Mouse (Mus musculus) heart, postnatal 36 days (tissue): ENCODE data around the gene Ikzf3. TPM values are rescaled to one million over a fixed set of nuclear protein-coding genes. Genes with fewer than 3 reads are reported as not detected.

Experiments
- DNase-seq, 2 experiments: peaks; one replicate each; pipeline ENCODE4 v3.0.0; 2021 to 2022
- intact Hi-C: fragments of 180-260 bp; cut with DNase I; formaldehyde crosslinking; loops from one replicate; pipeline ENCODE4 v1.15.1; 2025
- total RNA-seq, 2 experiments: library from RNA; stranded (reverse); gene quantifications; 2 replicates each; pipeline ENCODE4 v1.2.3; 2021

Gene Ikzf3
- total RNA-seq, 2 experiments from 2014 or later, result 0.44 to 0.84 TPM

- intact Hi-C loops, result loop anchor here (5.0 kb wide), 1 partner anchor 132 kb away; the partner anchor contains the start of gene Ormdl3
- DNase-seq, result no peak
Observed at GRCm38 (mm10) chr11:98455484-98455883, 90.3 kb downstream of the Ikzf3 start.

- peak in 1 of 2 experiments; percentile 16 for DNase-seq
- intact Hi-C loops, result no loop called here
Observed at GRCm38 (mm10) chr11:98449921-98450771, 95.7 kb downstream of the Ikzf3 start.

DNA sequence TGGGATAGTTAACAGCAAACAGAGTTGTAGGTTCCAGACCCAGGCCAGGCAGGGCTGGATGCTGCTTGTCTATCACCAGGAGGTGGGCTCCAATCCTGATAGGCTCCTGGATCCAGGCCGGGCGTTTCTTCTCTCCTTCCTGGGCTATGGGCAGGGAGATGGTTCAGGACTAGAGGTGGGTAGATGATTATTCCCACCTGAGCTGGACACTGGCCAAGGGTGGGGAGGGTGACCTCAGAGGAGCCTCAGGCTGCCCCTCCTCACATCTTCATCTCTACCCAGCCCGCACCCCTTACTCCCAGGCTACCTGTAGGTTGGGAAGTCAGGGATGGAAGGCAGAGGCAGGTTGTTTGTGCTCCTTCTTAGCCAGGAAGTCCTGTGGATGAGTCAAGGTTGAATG, 96.4 kb downstream of the Ikzf3 start:
- intact Hi-C loops, result no loop called here
- DNase-seq, result no peak

DNA sequence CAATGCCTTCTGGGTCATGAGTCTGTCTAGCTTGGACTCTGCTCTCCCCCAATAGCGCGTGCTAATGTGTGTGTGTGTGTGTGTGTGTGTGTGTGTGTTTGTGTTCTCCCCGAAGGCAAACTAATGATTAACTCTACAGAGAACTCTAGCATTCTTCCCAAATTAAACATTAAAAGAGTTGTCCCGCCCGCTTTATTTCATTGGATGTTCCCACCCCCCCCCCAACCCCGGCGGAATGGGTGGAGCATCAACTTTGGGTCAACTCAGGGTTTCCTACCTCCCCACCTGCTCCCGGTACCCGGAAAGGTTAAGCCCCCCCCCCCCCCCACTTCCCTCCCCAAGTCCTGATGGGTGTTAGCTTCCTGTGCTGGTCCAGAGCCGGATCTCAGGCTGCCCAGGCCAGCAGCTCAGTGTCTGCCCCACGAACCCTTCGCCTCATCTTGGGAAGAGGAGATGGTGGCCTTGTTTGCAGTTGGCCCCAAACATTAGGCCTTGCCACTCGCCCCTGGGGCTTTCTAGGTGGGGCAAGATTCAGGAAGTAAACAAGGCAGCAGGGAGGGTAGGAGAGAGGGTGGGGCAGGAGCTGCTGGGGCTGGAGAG, 97.5 kb downstream of the Ikzf3 start:
- intact Hi-C loops, result no loop called here
- no peak for DNase-seq

- intact Hi-C loops, result no loop called here
- DNase-seq, result no peak
Observed at GRCm38 (mm10) chr11:98447475-98447834, 98.4 kb downstream of the Ikzf3 start.

GRCm38 (mm10) chr11:98446562-98447474, 99.0 kb downstream of the Ikzf3 start:
- DNase-seq, result no peak
- intact Hi-C loops, result no loop called here

GRCm38 (mm10) chr11:98446213-98446561, 99.6 kb downstream of the Ikzf3 start, which contains the start of gene Grb7:
TSS of gene Grb7 (plus strand) at chr11:98446394.
- DNase-seq, result no peak
- intact Hi-C loops, result no loop called here

DNA sequence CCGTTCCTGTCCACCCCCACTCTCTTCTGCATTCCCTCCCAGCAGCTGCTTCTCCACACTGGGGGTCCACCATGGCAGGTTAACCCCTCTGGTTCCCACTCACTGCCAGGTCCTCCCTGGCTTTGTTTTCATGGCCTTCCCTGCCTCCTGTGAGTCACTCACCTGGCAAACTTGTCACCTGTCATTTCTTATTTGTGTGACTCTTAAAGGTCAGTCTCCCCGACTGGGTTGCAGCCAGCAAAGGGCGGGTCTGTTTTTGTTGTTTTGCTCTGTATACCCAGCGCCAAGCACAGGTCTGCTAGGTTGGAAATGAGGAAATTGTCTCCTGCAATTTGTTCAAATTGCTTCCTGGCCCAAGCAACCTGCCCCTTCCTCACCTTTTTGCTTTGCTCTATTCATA, 100.2 kb downstream of the Ikzf3 start:
- no peak for DNase-seq
- intact Hi-C loops, result no loop called here

DNA sequence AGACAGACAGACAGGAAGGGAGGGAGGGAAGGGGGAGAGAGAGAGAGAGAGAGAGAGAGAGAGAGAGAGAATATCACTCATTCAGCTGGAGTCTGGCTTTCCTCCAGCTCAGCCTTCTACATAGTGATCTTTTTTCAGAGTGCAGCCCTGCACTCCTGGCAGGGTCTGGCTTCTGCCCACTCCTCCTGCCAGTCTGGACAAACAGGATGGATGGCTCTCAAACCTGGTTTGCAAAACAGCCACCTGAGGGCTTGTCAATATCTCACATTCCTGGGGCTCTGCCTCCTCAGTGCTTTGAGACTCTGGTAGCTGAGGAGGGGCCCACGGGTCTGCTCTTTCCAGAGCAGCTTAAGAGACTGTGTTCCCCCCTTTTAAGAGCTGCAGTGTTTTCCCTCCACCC, 100.6 kb downstream of the Ikzf3 start:
- no peak for DNase-seq
- intact Hi-C loops, result no loop called here

GRCm38 (mm10) chr11:98443688-98444087, 102.1 kb downstream of the Ikzf3 start:
- intact Hi-C loops, result no loop called here
- DNase-seq, result no peak

- intact Hi-C loops, result loop anchor here (2.0 to 5.0 kb wide), 3 partner anchors 26 to 94 kb away; partner anchors contain the start of genes Erbb2 and Pgap3
- peak; percentile 99 for DNase-seq
Observed at GRCm38 (mm10) chr11:98438331-98439158, 107.3 kb downstream of the Ikzf3 start, which contains the start of gene Mien1. TSS of gene Mien1 (minus strand) at chr11:98438991.

DNA sequence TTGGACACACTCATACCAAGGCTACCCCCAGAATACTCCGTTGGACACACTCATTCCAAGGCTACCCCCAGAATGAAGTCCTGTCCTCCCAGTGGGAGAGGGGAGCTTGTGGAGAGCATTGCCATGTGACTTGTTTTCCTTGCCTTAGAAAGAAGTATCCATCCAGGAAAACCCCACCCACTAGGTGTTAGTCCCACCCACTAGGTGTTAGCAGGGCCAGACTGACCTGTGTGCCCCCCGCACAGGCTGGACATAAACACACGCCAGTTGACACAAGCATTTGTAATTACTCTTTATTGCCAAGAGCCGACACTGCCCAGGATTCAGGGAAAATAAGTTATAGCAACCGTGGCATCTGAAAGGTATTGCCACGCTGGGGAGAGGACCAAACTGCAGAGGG, 108.4 kb downstream of the Ikzf3 start:
- no peak for DNase-seq
- intact Hi-C loops, result loop anchor here (5.0 kb wide), 1 partner anchor 35 kb away; the partner anchor contains the start of gene Pgap3

- intact Hi-C loops, result loop anchor here (5.0 kb wide), 1 partner anchor 33 kb away; the partner anchor contains the start of gene Pgap3
- DNase-seq, result no peak
Observed at GRCm38 (mm10) chr11:98435723-98436122, 110.1 kb downstream of the Ikzf3 start.

GRCm38 (mm10) chr11:98431743-98432502, 113.9 kb downstream of the Ikzf3 start:
- DNase-seq, result no peak
- intact Hi-C loops, result no loop called here

DNA sequence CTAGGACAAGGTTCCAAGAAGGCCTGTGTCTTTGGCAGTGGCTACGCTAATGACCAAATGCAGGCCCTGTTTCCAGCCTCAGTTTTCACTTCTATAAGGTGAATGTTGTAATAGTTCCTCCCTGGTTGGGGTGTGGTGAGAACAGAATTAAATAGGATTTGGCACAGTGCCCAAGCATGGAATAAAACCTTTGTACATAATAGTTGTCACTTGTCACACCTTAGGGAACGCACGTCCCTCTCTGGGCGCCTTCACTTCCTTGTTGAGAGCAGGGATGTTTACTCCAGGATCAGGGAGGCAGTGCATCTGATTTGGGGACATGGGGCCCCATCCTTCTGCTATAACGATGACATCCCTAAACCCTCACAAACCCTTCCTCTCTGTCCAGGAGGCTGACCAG, 117.4 kb downstream of the Ikzf3 start:
- DNase-seq, result no peak
- intact Hi-C loops, result no loop called here

GRCm38 (mm10) chr11:98426592-98426991, 119.2 kb downstream of the Ikzf3 start:
- no peak for DNase-seq
- intact Hi-C loops, result no loop called here

GRCm38 (mm10) chr11:98418939-98419547, 126.8 kb downstream of the Ikzf3 start:
- no peak for DNase-seq
- intact Hi-C loops, result no loop called here

DNA sequence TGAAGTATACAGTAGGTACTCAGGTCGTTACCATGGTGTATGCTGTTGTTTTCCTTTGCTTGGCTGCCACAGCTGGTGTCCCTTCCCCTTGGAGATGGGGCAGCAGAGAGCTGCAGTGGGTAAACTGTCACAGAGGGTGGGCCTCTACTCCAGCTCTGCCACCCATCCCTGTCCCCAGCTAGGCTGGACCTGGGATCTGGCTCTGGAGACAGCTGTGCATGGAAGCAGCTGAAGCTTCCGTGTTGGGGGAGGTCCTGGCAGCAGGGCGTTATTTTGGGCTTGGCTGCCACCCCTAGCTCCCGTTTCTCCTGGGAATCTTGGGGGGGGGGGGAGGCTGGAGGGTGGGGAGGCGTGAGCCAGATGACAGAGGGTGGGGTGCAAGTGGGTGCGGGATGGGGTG, 127.6 kb downstream of the Ikzf3 start:
- no peak for DNase-seq
- intact Hi-C loops, result no loop called here

DNA sequence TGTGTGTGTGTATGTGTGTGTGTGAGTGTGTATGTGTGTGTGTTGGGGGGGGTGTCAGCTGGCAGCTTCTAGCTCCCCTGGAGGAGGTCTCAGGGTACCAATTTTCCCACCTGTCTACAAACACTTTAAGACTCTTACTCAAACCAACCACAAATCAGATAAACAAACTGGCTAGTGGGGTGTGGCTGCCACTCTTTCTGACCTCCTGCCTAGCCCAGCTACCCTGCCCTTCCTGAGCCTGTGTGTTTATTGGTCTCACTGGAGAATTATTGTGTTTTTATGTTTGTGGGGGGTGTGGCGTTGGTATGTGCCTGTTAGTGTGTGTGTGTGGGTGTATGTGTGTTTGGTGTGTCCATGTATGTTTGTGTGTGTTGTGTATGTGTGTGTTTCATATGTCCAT, 128.8 kb downstream of the Ikzf3 start:
- intact Hi-C loops, result no loop called here
- no peak for DNase-seq
